Mouse (Mus musculus) midbrain, embryonic 11.5 days (tissue): ENCODE data around the gene Emc1. TPM values are rescaled to one million over a fixed set of nuclear protein-coding genes. Genes with fewer than 3 reads are reported as not detected.

Experiments used
- ATAC-seq: fragments of 200-750 bp; cut with Nextera tagmentation; 2 replicates; pipeline ENCODE4 v1.8.0; 2017; ENCODE audit warnings: moderate TSS enrichment, moderate library complexity; ENCODE audit not compliant: low FRiP score
- DNase-seq: peaks from one replicate; pipeline ENCODE4 v3.0.0; 2015; ENCODE audit warnings: low spot score; ENCODE audit errors: missing footprints
- H3K27ac ChIP-seq: fragments of 300-500 bp; sonication (generic); 2 replicates; pipeline ENCODE4 v1.5.1; 2014; ENCODE audit warnings: low read depth, low read length
- H3K27me3 ChIP-seq: fragments of 300-500 bp; sonication (generic); 2 replicates; pipeline ENCODE4 v1.6.1; 2014; ENCODE audit warnings: mild to moderate bottlenecking, low read length, moderate library complexity, mixed read lengths; ENCODE audit not compliant: control insufficient read depth, insufficient read depth
- H3K36me3 ChIP-seq: fragments of 300-500 bp; sonication (generic); 2 replicates; pipeline ENCODE4 v1.6.1; 2014; ENCODE audit warnings: mild to moderate bottlenecking, low read length, moderate library complexity, mixed read lengths; ENCODE audit not compliant: control insufficient read depth, insufficient read depth
- H3K4me1 ChIP-seq: fragments of 300-500 bp; sonication (generic); 2 replicates; pipeline ENCODE4 v1.6.1; 2014; ENCODE audit warnings: low read length; ENCODE audit not compliant: control insufficient read depth, insufficient read depth
- H3K4me2 ChIP-seq: fragments of 300-500 bp; sonication (generic); 2 replicates; pipeline ENCODE4 v1.6.1; 2014; ENCODE audit warnings: mild to moderate bottlenecking, moderate library complexity
- H3K4me3 ChIP-seq: fragments of 300-500 bp; sonication (generic); 2 replicates; pipeline ENCODE4 v1.5.1; 2014; ENCODE audit warnings: low read depth, low read length
- H3K9ac ChIP-seq: fragments of 300-500 bp; sonication (generic); 2 replicates; pipeline ENCODE4 v1.6.1; 2014; ENCODE audit warnings: low read length
- H3K9me3 ChIP-seq: fragments of 300-500 bp; sonication (generic); 2 replicates; pipeline ENCODE4 v1.6.1; 2016; ENCODE audit warnings: low read length; ENCODE audit not compliant: control insufficient read depth
- WGBS: fragments of 180-500 bp; shearing (Covaris S2); extraction: QIAGEN DNeasy Blood & Tissue Kit; methylation state at CpG from one replicate; pipeline ENCODE4 v1.1.7; 2014; 5-methylcytosine and 5-hydroxymethylcytosine counted together
- polyA plus RNA-seq: library from polyadenylated mRNA; unstranded; fragments of >200 nt; fragmentation: Nextera tagmentation; extraction: Ambion mirVana; gene quantifications from 2 replicates; pipeline ENCODE4 v1.2.1, GENCODE M21; 2014

Gene Emc1
- polyA plus RNA-seq, 1 experiment from 2014 or later = 18.1 TPM

DNA sequence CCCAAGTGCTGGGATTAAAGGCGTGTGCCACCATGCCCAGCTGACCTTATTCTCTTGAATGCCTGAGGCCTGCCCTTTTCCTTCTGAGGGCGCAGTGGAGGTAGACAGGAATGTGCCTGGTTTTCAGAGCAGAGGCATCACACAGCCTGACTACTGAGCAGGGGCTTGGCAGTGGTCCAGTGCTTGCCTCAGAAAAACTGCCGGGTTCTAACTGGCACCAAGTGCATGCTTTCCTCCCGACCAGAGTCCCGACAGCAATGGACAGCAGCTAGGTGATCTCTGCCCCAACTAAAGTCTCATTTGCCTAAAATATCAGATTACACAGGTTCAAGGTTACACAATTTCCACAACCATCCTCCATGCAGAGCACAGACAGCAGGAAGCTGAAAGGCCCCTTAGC lies 8.7 kb upstream of the Emc1 start:
- Histone ChIP-seq H3K9me3 (no peaks in the 10 kb centered on the region), H3K27ac (no peak overlapping the region), H3K36me3 (peaks cover 16% of the 10 kb centered on the region), H3K9ac (no peak overlapping the region), H3K4me3 (no peak overlapping the region), H3K27me3 (no peaks in the 10 kb centered on the region), H3K4me1 (no peaks in the 10 kb centered on the region), H3K4me2 (no peak overlapping the region)
- WGBS = 80% methylated on average over 5 of the region's 5 CpGs
- DNase-seq (no peak), ATAC-seq (no peak)

DNA sequence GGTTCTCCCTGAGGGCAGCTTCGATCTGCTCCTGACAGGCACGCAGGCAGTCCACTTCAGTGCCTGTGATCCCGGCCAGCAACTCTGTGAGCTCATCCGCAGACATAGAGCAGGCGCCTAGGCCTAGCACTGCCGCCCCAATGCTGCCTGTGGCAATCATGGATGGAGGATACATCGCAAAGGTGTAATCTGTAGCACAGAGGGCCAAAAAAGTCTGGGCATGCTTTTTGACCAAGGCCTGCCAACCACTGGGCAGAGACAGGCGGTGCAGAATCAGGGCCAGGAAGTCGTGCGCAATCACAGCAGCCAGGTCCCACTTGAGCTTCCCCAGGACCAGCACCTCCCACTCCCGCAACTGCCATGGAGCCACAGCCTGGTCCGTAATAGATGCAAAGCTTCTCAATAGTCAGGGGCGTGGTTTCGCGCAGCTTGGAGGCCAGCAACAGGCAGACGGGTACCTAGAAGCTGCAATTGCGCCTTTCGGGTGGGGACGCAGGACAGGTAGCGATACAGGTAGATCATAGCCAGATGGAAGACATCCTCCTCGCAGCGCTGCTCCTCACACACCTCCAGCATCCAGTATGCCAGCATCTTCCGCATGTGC lies 6.9 kb upstream of the Emc1 start:
- H3K36me3 ChIP-seq = peaks cover 20% of the 10 kb centered on the region
- H3K9ac ChIP-seq = no peak overlapping the region
- no peaks in the 10 kb centered on the region for H3K27me3 ChIP-seq
- H3K4me1 ChIP-seq = no peaks in the 10 kb centered on the region
- no peak overlapping the region for H3K4me3 ChIP-seq
- no peak overlapping the region for H3K27ac ChIP-seq
- no peaks in the 10 kb centered on the region for H3K9me3 ChIP-seq
- no peak for DNase-seq
- ATAC-seq = no peak
- no peak overlapping the region for H3K4me2 ChIP-seq
- 67% methylated on average over 23 of the region's 23 CpGs for WGBS

DNA sequence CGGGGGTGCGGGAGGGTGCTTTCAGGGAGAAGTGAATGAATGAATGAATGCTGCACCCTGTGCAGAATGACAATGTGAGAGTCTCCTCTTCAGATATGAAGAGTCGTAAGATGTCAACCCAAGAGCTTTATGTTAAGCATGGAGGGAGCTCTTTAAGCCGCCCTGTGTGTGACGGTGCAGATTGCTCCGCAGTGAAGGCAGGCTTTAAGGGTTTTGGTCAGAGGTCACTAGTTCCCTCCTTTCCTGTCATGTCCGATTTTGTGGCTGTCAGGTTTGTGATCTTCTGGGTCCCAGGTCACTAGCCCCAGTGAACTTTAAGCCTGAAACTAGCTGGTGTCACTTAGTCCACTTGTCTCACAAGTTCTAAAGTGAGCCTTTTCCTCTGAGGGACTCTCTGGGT lies 445 bp downstream of the Emc1 start:
- 0% methylated on average over 7 of the region's 7 CpGs for WGBS
- H3K27me3 ChIP-seq = no peaks in the 10 kb centered on the region
- H3K4me1 ChIP-seq = peaks cover 17% of the 10 kb centered on the region
- H3K9me3 ChIP-seq = no peaks in the 10 kb centered on the region
- peak overlapping the region; percentile 99 for H3K4me2 ChIP-seq
- peaks cover 16% of the 10 kb centered on the region for H3K36me3 ChIP-seq
- peak overlapping the region; percentile 96; the same call in 1 of the 2 replicates for H3K27ac ChIP-seq
- peak; percentile 89 for DNase-seq
- peak; percentile 22; the same call in 1 of the 2 replicates for ATAC-seq
- H3K9ac ChIP-seq = peak overlapping the region; percentile 96
- H3K4me3 ChIP-seq = peak overlapping the region; percentile 82

DNA sequence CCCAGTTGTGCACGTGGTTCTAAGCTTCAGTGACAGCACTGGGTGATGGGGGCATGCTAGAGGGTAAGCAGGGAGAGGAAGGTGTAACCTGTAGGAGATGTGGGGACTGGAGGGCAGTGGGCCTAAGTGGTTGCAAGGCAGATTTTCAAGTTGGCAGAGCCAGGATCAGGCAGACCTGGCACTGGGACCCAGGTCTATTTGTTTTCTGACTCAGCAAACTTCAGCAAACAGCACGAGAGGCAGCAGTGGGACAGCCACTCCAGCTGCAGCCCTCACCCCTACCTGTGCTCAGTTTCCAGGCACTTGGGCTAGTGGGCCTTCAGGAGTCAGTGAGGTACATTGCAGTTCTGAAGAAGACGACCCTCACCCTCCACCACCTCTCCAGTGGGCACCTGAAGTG lies 4.8 kb downstream of the Emc1 start:
- H3K27me3 ChIP-seq = no peaks in the 10 kb centered on the region
- ATAC-seq = no peak
- DNase-seq = no peak
- no peak overlapping the region for H3K27ac ChIP-seq
- no peaks in the 10 kb centered on the region for H3K9me3 ChIP-seq
- no peak overlapping the region for H3K4me2 ChIP-seq
- H3K36me3 ChIP-seq = peaks cover 20% of the 10 kb centered on the region
- H3K9ac ChIP-seq = no peak overlapping the region
- H3K4me3 ChIP-seq = no peak overlapping the region
- peaks cover 5% of the 10 kb centered on the region; the same call in 1 of the 2 replicates for H3K4me1 ChIP-seq
- 88% methylated on average over 3 of the region's 3 CpGs for WGBS

DNA sequence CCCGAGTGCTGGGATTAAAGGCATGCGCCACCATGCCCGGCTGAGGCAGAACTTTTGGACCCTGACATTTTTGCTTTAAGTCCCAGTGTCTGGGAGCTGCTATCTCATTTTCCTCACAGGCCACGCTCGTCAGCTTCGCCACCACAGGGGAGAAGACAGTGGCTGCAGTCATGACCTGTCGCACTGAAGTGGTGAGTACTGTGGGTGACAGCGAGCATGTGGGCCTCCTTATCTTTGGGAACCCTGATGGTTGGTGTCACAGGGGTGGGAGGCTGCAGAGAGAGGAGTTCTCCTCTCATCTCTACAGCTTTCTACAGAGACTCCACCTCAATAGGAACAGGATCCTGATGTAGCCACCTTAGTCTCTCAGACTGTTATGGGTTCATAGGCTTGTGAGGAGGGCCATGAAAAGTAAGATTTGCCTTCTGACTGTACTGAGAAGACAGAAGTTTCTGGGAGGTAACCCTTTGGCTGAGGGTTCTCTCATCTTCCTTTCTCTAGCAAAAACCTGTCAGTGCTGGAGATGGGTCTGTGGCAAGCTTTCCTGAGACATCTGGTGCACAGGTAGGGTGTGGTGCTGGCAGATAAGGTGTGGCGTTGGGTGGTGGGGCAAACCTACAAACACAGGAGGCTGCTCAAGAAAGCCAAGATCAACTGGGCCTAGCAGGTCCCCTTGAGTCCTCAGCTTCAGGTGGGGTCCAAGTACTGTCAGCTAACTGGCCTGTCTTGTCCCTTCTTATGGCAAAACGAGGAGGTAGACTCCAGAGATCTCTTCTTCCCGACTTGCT lies 8.6 kb downstream of the Emc1 start:
- Histone ChIP-seq H3K4me3 (no peak overlapping the region), H3K4me1 (no peaks in the 10 kb centered on the region), H3K4me2 (no peak overlapping the region), H3K27ac (no peak overlapping the region), H3K9ac (no peak overlapping the region), H3K36me3 (peaks cover 25% of the 10 kb centered on the region), H3K27me3 (no peaks in the 10 kb centered on the region), H3K9me3 (no peaks in the 10 kb centered on the region)
- ATAC-seq = no peak
- DNase-seq = no peak
- 92% methylated on average over 11 of the region's 11 CpGs for WGBS

DNA sequence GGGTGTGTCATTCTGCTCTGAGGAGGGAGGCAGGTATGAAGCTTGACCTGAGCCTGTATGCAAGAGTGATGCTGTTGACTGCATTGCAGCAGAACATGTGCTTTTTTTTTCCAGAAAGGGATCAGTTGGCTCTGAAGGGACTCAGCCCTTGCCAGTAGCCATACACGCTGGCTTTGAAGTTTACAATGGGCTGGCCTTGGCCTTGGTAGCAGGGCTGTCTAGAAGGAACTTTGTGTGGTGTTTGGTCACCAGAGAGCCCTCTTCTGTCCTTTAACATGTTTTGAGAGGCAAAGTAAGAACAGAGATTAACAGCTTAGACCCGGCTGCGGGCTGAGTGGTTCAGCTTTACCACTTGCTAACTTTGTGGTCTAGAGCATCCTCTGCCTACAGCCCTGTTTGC lies 14.9 kb downstream of the Emc1 start:
- Histone ChIP-seq H3K36me3 (peaks cover 34% of the 10 kb centered on the region), H3K4me2 (no peak overlapping the region), H3K9me3 (no peaks in the 10 kb centered on the region), H3K4me3 (no peak overlapping the region), H3K27ac (no peak overlapping the region), H3K27me3 (no peaks in the 10 kb centered on the region), H3K4me1 (no peaks in the 10 kb centered on the region), H3K9ac (no peak overlapping the region)
- DNase-seq (no peak), ATAC-seq (no peak)
- WGBS = 97% methylated on average over 3 of the region's 3 CpGs

DNA sequence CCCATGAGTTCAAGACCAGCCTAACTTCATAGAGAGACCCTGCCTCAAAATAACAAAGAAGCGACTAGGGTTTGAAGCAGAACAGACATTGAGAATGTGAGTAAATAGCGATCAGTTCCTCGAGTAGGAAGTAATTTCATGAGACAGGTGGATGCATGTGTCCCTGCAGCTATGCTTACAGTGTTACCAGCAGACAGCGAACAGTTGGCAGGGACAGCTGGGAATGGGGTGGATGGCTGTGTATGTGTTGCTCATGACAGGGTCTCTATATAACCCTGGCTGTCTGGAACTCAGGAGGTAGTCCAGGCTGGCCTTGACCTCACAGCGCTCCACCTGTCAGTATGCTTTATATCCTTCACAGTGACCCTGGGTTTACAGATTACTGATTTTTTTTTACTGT lies 15.7 kb downstream of the Emc1 start:
- Histone ChIP-seq H3K4me1 (no peaks in the 10 kb centered on the region), H3K9ac (no peak overlapping the region), H3K27ac (no peak overlapping the region), H3K27me3 (no peaks in the 10 kb centered on the region), H3K36me3 (peaks cover 35% of the 10 kb centered on the region), H3K4me3 (no peak overlapping the region), H3K9me3 (no peaks in the 10 kb centered on the region), H3K4me2 (no peak overlapping the region)
- DNase-seq = no peak
- WGBS = 98% methylated on average over 5 of the region's 5 CpGs
- no peak for ATAC-seq

DNA sequence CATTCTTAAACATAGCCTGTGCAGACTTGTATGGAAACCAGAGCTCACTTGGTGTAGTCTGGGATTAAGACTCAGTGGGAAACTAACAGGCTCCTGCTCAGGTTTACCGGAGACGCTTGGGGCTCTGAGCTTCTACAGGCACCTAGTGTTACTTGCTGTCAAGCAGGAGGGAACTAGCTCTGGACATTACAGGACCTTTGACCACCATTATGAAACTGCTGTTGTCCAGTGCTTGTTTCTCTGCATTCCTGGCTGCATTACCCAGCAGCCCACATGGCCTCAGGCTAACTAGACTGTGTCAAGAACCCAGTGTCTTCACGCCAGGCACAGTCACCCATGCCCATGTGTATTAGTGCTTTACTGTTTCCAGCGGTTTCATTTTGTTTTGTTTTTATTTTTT lies 20.7 kb downstream of the Emc1 start:
- Histone ChIP-seq H3K4me2 (no peak overlapping the region), H3K4me1 (no peaks in the 10 kb centered on the region), H3K27ac (no peak overlapping the region), H3K36me3 (peaks cover 16% of the 10 kb centered on the region; the same call in 1 of the 2 replicates), H3K9ac (no peak overlapping the region), H3K4me3 (no peak overlapping the region), H3K27me3 (no peaks in the 10 kb centered on the region), H3K9me3 (no peaks in the 10 kb centered on the region)
- WGBS = 92% methylated on average over 4 of the region's 4 CpGs
- ATAC-seq (no peak), DNase-seq (no peak)

DNA sequence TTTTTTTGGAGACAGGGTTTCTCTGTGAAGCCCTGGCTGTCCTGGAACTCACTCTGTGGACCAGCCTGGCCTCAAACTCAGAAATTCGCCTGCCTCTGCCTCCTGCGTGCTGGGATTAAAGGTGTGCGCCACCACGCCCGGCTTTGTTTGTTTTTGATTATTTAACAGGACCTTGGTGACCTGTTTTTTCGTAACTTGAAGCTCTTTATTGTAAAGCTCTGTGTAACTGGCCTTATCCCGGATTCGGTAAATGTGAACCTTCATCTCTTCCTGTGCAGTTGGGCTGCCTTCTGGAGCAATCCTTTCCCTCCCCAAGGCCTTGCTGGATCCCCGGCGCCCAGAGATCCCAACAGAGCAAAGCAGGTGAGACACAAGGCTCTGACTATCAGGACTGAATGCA lies 21.1 kb downstream of the Emc1 start:
- no peak overlapping the region for H3K4me2 ChIP-seq
- H3K4me3 ChIP-seq = no peak overlapping the region
- H3K9me3 ChIP-seq = no peaks in the 10 kb centered on the region
- DNase-seq (no peak), ATAC-seq (no peak)
- H3K36me3 ChIP-seq = peaks cover 15% of the 10 kb centered on the region; the same call in 1 of the 2 replicates
- no peak overlapping the region for H3K27ac ChIP-seq
- H3K27me3 ChIP-seq = no peaks in the 10 kb centered on the region
- 89% methylated on average over 10 of the region's 10 CpGs for WGBS
- no peak overlapping the region for H3K9ac ChIP-seq
- no peaks in the 10 kb centered on the region for H3K4me1 ChIP-seq
